Mouse (Mus musculus): Measurements from ENCODE around the gene Atad2b. TPM values are rescaled to one million over a fixed set of nuclear protein-coding genes. Genes with fewer than 3 reads are reported as not detected.
"Not testable (repeated sequence)": the region's sequence is repeated elsewhere in the genome, so short reads cannot be mapped to it uniquely, and the experiment has no call there.

Atad2b gene
- polyA plus RNA-seq, 1 experiment: not detected

DNA sequence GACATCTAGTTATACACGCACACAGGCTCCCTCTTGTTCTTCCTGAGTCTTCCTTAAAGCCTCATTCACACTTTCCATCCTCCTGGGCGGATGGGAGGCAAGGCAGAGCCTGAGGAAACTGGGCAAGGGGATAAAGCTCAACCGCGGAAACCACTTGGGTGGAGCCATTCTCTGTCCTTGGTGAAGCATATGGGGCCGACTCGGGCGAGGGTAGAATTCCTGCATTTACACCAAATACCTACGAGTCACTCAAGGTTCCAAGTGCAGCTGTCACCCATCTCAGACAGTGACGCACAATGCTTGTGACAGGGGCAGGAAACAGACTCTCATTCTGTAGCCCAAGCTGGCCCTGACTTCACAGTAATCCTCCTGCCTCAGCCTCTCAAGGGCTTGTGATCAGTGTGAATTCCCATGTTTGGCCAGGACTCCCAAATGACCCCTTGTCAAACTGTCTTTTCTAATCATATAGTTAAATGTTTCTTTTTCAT, 38.8 kb upstream of the Atad2b start:
- Histone ChIP-seq H3K4me1 (ENCODE audit: control insufficient read depth, insufficient read depth, low read length) (peaks cover 9% of the 10 kb centered on the region; the same call in 1 of the 2 replicates), H3K27ac (ENCODE audit: insufficient read depth, low read depth, low read length) (no peak overlapping the region), H3K4me3 (ENCODE audit: insufficient read depth, low read depth, low read length) (no peak overlapping the region)
- TF ChIP-seq CTCF (IDR thresholded peaks at IDR 0.05; ENCODE audit: insufficient read depth, low read depth, low read length): no peak
- TF ChIP-seq POLR2A (IDR thresholded peaks at IDR 0.05; ENCODE audit: insufficient read depth, low read depth, low read length): no peak
- WGBS: 89% methylated on average over 9 of the region's 9 CpGs

DNA sequence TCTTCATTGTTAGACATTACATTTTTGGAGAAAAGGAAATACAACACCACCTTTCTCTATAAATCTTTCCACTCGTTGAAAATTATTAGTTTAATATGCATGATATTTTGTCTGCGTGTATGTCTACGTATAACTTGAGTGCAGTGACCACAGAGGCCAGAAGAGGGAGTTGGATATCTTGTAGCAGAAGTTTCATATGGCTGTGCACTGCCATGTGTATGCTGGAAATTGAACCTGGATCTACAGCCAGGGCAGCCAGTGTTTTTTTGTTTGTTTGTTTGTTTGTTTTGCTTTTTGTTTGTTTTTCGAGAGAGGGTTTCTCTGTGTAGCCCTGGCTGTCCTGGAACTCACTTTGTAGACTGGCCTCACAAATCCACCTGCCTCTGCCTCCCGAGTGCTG, 38.1 kb upstream of the Atad2b start:
- Histone ChIP-seq H3K4me1 (ENCODE audit: control insufficient read depth, insufficient read depth, low read length) (peaks cover 3% of the 10 kb centered on the region; the same call in 1 of the 2 replicates), H3K4me3 (ENCODE audit: insufficient read depth, low read depth, low read length) (no peak overlapping the region), H3K27ac (ENCODE audit: insufficient read depth, low read depth, low read length) (no peak overlapping the region)
- WGBS: 95% methylated on average over 5 of the region's 5 CpGs
- TF ChIP-seq POLR2A (IDR thresholded peaks at IDR 0.05; ENCODE audit: insufficient read depth, low read depth, low read length): no peak
- no peak for TF ChIP-seq CTCF (IDR thresholded peaks at IDR 0.05; ENCODE audit: insufficient read depth, low read depth, low read length)

DNA sequence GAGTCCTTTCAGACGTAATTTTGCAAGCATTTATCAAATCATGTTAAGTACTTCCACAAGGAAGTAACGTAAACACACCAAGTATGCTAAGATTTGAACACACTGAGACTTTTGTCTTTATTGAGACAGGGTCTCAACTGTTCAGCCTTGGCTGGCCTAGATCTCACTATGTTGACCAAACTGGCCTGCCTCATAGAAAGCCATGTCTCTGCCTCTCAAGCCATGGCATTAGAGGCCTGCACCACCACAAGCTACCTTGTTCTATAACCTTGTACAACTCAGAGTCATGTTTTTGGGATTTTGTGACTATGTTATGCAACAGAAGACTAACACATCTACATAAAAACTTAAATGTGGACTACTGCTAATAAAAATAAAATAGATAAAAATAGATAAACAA, 35.1 kb upstream of the Atad2b start:
- 92% methylated on average over 2 of the region's 2 CpGs for WGBS
- no peak overlapping the region for H3K4me3 ChIP-seq (ENCODE audit: insufficient read depth, low read depth, low read length)
- TF ChIP-seq CTCF (IDR thresholded peaks at IDR 0.05; ENCODE audit: insufficient read depth, low read depth, low read length) (no peak), POLR2A (IDR thresholded peaks at IDR 0.05; ENCODE audit: insufficient read depth, low read depth, low read length) (no peak)
- H3K27ac ChIP-seq (ENCODE audit: insufficient read depth, low read depth, low read length): no peak overlapping the region
- H3K4me1 ChIP-seq (ENCODE audit: control insufficient read depth, insufficient read depth, low read length): no peaks in the 10 kb centered on the region

DNA sequence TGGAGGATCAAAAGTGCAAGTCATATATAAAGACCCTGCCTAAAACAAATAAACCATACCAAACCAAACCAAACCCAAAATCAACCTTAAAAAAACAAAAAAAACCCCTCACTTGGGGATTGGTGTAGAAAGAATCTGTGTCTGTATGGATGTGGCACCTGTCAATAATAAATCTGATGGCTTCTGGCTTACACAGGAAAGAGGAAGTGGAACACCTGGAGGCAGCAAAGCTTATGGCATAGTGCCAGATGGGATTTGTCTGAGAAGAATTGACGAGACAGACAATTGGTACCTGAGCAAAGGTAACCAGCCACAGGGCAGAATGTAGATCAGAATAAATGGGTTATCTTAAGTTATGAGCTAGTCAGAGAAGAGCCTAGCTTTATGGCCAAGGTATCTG, 32.1 kb upstream of the Atad2b start:
- Histone ChIP-seq H3K4me3 (ENCODE audit: insufficient read depth, low read depth, low read length) (no peak overlapping the region), H3K27ac (ENCODE audit: insufficient read depth, low read depth, low read length) (no peak overlapping the region), H3K4me1 (ENCODE audit: control insufficient read depth, insufficient read depth, low read length) (no peaks in the 10 kb centered on the region)
- 76% methylated on average over 1 of the region's 1 CpGs for WGBS
- no peak for TF ChIP-seq CTCF (IDR thresholded peaks at IDR 0.05; ENCODE audit: insufficient read depth, low read depth, low read length)
- TF ChIP-seq POLR2A (IDR thresholded peaks at IDR 0.05; ENCODE audit: insufficient read depth, low read depth, low read length): no peak

DNA sequence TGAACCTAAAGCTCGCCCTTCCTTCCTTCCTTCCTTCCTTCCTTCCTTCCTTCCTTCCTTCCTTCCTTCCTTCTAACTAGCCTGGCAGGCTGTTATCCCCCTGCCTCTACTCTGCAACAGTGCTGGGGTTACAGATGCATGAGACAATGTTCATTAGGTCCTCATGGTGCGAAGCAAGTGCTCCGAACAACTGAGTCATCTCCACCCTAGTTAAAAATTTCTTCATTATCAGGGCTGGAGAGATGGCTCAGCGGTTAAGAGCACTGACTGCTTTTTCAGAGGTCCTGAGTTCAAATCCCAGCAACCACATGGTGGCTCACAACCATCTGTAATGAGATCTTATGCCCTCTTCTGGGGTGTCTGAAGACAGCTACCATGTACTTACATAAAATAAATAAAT, 30.6 kb upstream of the Atad2b start:
- not testable (repeated sequence) for H3K4me1 ChIP-seq (ENCODE audit: control insufficient read depth, insufficient read depth, low read length); H3K27ac ChIP-seq (ENCODE audit: insufficient read depth, low read depth, low read length); H3K4me3 ChIP-seq (ENCODE audit: insufficient read depth, low read depth, low read length)
- WGBS: 97% methylated on average over 4 of the region's 4 CpGs

DNA sequence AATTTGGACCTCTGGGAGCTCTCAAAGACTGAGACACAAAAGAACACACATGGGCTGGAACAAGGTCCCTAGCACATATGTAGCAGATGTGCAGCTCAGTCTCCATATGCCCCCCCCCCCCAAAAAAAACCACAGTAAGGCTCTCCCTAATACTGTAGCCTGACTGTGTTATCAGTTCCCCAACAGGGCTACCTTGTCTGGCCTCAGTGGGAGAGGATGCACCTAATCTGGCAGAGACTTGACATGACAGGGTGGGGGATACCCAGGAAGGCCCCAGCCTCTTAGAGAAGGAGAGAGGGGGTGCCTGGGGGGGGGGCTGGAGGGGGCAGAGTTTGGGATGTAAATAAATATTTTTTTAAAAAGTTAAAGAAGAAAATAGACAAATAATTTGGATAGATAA, 28.4 kb upstream of the Atad2b start:
- TF ChIP-seq CTCF (IDR thresholded peaks at IDR 0.05; ENCODE audit: insufficient read depth, low read depth, low read length): no peak
- no peak for TF ChIP-seq POLR2A (IDR thresholded peaks at IDR 0.05; ENCODE audit: insufficient read depth, low read depth, low read length)
- H3K4me3 ChIP-seq (ENCODE audit: insufficient read depth, low read depth, low read length): no peak overlapping the region
- H3K4me1 ChIP-seq (ENCODE audit: control insufficient read depth, insufficient read depth, low read length): no peaks in the 10 kb centered on the region
- no peak overlapping the region for H3K27ac ChIP-seq (ENCODE audit: insufficient read depth, low read depth, low read length)

DNA sequence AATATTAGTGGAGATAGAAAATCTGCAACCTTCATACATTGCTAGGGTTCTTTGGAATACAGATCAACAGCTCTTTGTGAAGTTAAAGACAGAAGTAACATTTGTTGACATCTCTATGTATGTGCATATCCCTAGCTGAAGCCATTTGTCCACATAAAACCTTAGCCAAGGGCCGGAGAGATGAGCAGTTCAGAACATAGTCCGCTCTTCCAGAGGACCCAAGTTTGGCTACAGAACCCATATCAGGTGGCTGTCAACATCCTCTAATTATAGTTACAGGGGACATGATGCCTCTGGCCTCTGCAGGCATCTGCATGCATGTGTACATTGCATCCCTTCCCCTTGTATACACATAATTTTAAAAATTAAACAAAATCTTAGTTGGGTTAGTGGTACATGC, 27.9 kb upstream of the Atad2b start:
- Histone ChIP-seq H3K4me1 (ENCODE audit: control insufficient read depth, insufficient read depth, low read length) (no peaks in the 10 kb centered on the region), H3K27ac (ENCODE audit: insufficient read depth, low read depth, low read length) (no peak overlapping the region), H3K4me3 (ENCODE audit: insufficient read depth, low read depth, low read length) (no peak overlapping the region)
- 98% methylated on average over 2 of the region's 2 CpGs for WGBS
- TF ChIP-seq POLR2A (IDR thresholded peaks at IDR 0.05; ENCODE audit: insufficient read depth, low read depth, low read length) (no peak), CTCF (IDR thresholded peaks at IDR 0.05; ENCODE audit: insufficient read depth, low read depth, low read length) (no peak)

DNA sequence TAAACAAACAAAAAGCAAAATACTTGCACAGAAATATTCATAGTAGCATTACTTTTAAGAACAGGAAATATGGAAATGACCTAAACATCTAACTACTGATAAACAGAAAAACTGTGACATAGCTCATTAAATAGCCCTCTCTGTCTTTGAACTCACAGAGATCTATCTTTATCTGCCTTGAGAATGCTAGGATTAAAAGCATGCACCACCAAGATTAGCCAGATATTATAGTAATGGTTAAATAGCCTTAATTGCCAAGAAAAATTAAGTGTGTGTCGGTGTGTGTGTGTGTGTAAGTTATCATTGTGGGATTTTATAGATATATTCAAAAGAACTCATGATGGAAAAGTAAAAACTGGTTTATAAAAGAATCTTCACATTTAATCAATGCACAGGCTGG, 27.3 kb upstream of the Atad2b start:
- TF ChIP-seq POLR2A (IDR thresholded peaks at IDR 0.05; ENCODE audit: insufficient read depth, low read depth, low read length) (no peak), CTCF (IDR thresholded peaks at IDR 0.05; ENCODE audit: insufficient read depth, low read depth, low read length) (no peak)
- Histone ChIP-seq H3K4me1 (ENCODE audit: control insufficient read depth, insufficient read depth, low read length) (no peaks in the 10 kb centered on the region), H3K4me3 (ENCODE audit: insufficient read depth, low read depth, low read length) (no peak overlapping the region), H3K27ac (ENCODE audit: insufficient read depth, low read depth, low read length) (no peak overlapping the region)
- 91% methylated on average over 1 of the region's 1 CpGs for WGBS

DNA sequence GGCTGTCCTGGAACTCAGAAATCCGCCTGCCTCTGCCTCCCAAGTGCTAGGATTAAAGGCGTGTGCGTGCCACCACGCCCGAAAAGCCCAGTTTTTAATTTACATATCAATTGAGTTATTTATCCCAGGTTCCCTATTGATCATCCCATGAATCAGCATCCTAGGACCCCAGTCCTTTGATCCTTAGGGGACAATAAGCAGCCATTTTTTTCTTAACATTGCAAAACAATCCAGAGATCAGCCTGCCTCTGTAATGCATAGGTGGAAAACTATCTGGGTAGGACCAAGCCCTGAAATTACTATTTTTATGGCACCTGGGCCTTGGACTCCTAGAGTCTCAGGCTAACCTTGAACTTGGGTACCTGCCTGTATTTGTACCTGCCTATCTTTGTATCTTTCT, 19.1 kb upstream of the Atad2b start:
- Histone ChIP-seq H3K4me3 (ENCODE audit: insufficient read depth, low read depth, low read length) (no peak overlapping the region), H3K4me1 (ENCODE audit: control insufficient read depth, insufficient read depth, low read length) (no peaks in the 10 kb centered on the region), H3K27ac (ENCODE audit: insufficient read depth, low read depth, low read length) (no peak overlapping the region)
- TF ChIP-seq POLR2A (IDR thresholded peaks at IDR 0.05; ENCODE audit: insufficient read depth, low read depth, low read length) (no peak), CTCF (IDR thresholded peaks at IDR 0.05; ENCODE audit: insufficient read depth, low read depth, low read length) (no peak)
- 95% methylated on average over 5 of the region's 5 CpGs for WGBS

DNA sequence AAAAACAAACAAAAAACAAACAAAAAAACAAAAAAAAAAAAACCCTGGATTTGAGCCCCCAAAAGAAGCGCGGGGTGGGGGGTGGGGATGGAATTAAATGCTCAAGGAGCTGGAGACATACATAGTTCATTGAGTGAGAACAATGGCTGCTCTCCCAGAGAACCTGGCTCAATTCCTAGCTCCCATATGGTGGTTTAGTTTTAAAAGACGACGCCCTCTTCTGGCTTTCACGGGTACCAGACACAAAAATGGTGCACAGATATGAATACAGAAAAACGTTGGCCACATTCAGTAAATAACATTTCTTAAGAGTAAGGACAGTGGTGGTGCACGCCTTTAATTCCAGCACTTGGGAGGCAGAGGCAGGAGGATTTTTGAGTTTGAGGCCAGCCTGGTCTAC, 11.2 kb upstream of the Atad2b start:
- Histone ChIP-seq H3K27ac (ENCODE audit: insufficient read depth, low read depth, low read length) (no peak overlapping the region), H3K4me3 (ENCODE audit: insufficient read depth, low read depth, low read length) (no peak overlapping the region), H3K4me1 (ENCODE audit: control insufficient read depth, insufficient read depth, low read length) (no peaks in the 10 kb centered on the region)
- no peak for TF ChIP-seq CTCF (IDR thresholded peaks at IDR 0.05; ENCODE audit: insufficient read depth, low read depth, low read length)
- no peak for TF ChIP-seq POLR2A (IDR thresholded peaks at IDR 0.05; ENCODE audit: insufficient read depth, low read depth, low read length)
- 66% methylated on average over 7 of the region's 7 CpGs for WGBS

All from olfactory bulb, adult 2 months (tissue).